Mouse (Mus musculus) retina, postnatal 7 days (tissue): ENCODE measurements around the gene Tnik.
A peak's percentile ranks its signal among the peaks of the same experiment; 100 is the strongest.

ENCODE experiments used
- DNase-seq: peaks from one replicate; pipeline ENCODE4 v3.0.0-alpha.2; 2012; ENCODE audit warnings: low read depth, low spot score

The Tnik gene

GRCm38 (mm10) chr3:28706736-28707135 lies 443.7 kb downstream of the Tnik start:
- no peak for DNase-seq

- peak; percentile 2 for DNase-seq
Observed at GRCm38 (mm10) chr3:28709740-28710139, 446.7 kb downstream of the Tnik start.

- no peak for DNase-seq
Observed at GRCm38 (mm10) chr3:28713913-28714698, 451.1 kb downstream of the Tnik start.

- no peak for DNase-seq
Observed at GRCm38 (mm10) chr3:28718521-28718920, 455.5 kb downstream of the Tnik start.

- no peak for DNase-seq
Observed at GRCm38 (mm10) chr3:28721218-28721617, 458.2 kb downstream of the Tnik start.

- DNase-seq, result no peak
Observed at GRCm38 (mm10) chr3:28721838-28722237, 458.8 kb downstream of the Tnik start.

GRCm38 (mm10) chr3:28722531-28722930 lies 459.5 kb downstream of the Tnik start:
- DNase-seq, result no peak

GRCm38 (mm10) chr3:28723534-28723933 lies 460.5 kb downstream of the Tnik start:
- no peak for DNase-seq

- no peak for DNase-seq
Observed at GRCm38 (mm10) chr3:28725203-28725602, 462.2 kb downstream of the Tnik start.
